Mouse (Mus musculus): ENCODE measurements around the gene Trh. TPM values are rescaled to one million over a fixed set of nuclear protein-coding genes. Genes with fewer than 3 reads are reported as not detected.

The Trh gene
- total RNA-seq, 1 experiment = 495 TPM

- no peak for TF ChIP-seq HCFC1 (IDR thresholded peaks at IDR 0.05; ENCODE audit: borderline replicate concordance, insufficient read depth, low read length)
- TF ChIP-seq CHD2 (IDR thresholded peaks at IDR 0.05; ENCODE audit: low read depth, low read length) = no peak
- no peak for TF ChIP-seq ZC3H11A (IDR thresholded peaks at IDR 0.05; ENCODE audit: borderline replicate concordance, low read depth, low read length)
- no peak for TF ChIP-seq ZNF384 (IDR thresholded peaks at IDR 0.05; ENCODE audit: low read depth, low read length)
- no peak for DNase-seq (ENCODE audit: low read depth, low spot score)
- H3K36me3 ChIP-seq (ENCODE audit: control insufficient read depth, insufficient read depth, low read length, poor library complexity, severe bottlenecking) = no peaks in the 10 kb centered on the region
- peaks cover 0 to 7% of the 10 kb centered on the region in 2 experiments; a peak in 2 of 4 replicates for H3K4me1 ChIP-seq (ENCODE audit: control insufficient read depth in 2 of 2, insufficient read depth in 2 of 2, low read length in 2 of 2, poor library complexity in 1 of 2)
- H3K9ac ChIP-seq (ENCODE audit: insufficient read depth, low read depth, low read length, poor library complexity, severe bottlenecking) = no peak overlapping the region
- no peak overlapping the region for H3K27ac ChIP-seq (ENCODE audit: insufficient read depth, low read depth, low read length, poor library complexity, severe bottlenecking)
- no peak overlapping the region for H3K4me3 ChIP-seq (ENCODE audit: insufficient read depth in 1 of 2, low read depth in 1 of 2, low read length in 2 of 2, poor library complexity in 1 of 2, severe bottlenecking in 1 of 2)
- no peaks in the 10 kb centered on the region for H3K9me3 ChIP-seq (ENCODE audit: control insufficient read depth, insufficient read depth, low read depth, low read length)
- in situ Hi-C loops (cut with MboI; ENCODE audit: low sequenced_read_pairs in 2 of 2, unreplicated experiment in 2 of 2) = no loop called here
These were observed 19.5 kb downstream of the Trh start for GRCm38 (mm10) chr6:92224981-92225380.

DNA sequence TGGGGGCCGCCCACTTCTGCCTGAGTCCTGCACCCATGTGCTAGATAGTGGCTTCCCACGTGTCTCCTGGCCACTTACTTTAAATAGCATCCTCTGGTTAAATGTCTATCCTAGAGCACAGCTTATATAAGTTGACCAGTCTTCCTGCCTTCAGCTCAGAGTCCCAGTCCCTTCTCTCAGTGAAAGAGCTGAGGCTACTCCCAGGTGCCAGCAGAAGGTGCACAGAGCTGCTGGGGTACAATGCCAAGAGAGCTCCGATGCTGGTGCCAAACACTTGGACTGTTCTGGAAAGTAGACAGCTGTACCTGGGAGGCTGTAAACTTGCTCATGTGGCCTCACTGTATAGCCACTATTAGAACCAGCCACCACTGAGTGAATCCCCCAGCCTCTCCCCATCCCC is 22.4 kb downstream of the Trh start:
- in situ Hi-C loops (cut with MboI; ENCODE audit: low sequenced_read_pairs in 2 of 2, unreplicated experiment in 2 of 2) = no loop called here
- Histone ChIP-seq H3K9me3 (ENCODE audit: control insufficient read depth, insufficient read depth, low read depth, low read length) (no peaks in the 10 kb centered on the region), H3K27ac (ENCODE audit: insufficient read depth, low read depth, low read length, poor library complexity, severe bottlenecking) (no peak overlapping the region), H3K9ac (ENCODE audit: insufficient read depth, low read depth, low read length, poor library complexity, severe bottlenecking) (no peak overlapping the region), H3K36me3 (ENCODE audit: control insufficient read depth, insufficient read depth, low read length, poor library complexity, severe bottlenecking) (no peaks in the 10 kb centered on the region), H3K4me1 (ENCODE audit: control insufficient read depth in 2 of 2, insufficient read depth in 2 of 2, low read length in 2 of 2, poor library complexity in 1 of 2) (peaks cover 0 to 5% of the 10 kb centered on the region in 2 experiments; a peak in 1 of 4 replicates), H3K4me3 (ENCODE audit: insufficient read depth in 1 of 2, low read depth in 1 of 2, low read length in 2 of 2, poor library complexity in 1 of 2, severe bottlenecking in 1 of 2) (no peak overlapping the region)
- TF ChIP-seq CHD2 (IDR thresholded peaks at IDR 0.05; ENCODE audit: low read depth, low read length) (no peak), HCFC1 (IDR thresholded peaks at IDR 0.05; ENCODE audit: borderline replicate concordance, insufficient read depth, low read length) (no peak), MAFK (IDR thresholded peaks at IDR 0.05; ENCODE audit: insufficient read depth, low read depth, low read length) (no peak), ZNF384 (IDR thresholded peaks at IDR 0.05; ENCODE audit: low read depth, low read length) (no peak)
- DNase-seq (ENCODE audit: low read depth, low spot score) = no peak

DNA sequence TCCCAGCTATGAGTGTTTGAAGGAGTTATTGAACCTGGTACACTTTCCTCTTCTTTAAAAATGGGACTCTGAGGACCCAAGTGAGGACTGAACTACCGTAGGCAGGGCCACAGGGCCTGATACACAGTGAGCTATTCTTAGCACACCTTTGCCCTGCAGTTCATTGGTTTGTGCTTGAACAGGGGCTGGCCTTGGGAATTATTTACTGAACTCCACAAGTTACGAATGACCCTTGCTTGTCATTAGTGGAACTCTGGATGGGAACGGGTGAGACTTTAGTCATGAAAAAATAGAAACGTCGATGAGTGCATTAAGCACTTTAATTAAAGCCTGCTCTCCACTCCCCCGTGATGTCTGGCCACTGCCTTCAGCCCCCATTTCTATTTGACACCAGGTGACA is 22.8 kb downstream of the Trh start:
- in situ Hi-C loops (cut with MboI; ENCODE audit: low sequenced_read_pairs in 2 of 2, unreplicated experiment in 2 of 2) = no loop called here
- no peak overlapping the region for H3K4me3 ChIP-seq (ENCODE audit: insufficient read depth in 1 of 2, low read depth in 1 of 2, low read length in 2 of 2, poor library complexity in 1 of 2, severe bottlenecking in 1 of 2)

DNA sequence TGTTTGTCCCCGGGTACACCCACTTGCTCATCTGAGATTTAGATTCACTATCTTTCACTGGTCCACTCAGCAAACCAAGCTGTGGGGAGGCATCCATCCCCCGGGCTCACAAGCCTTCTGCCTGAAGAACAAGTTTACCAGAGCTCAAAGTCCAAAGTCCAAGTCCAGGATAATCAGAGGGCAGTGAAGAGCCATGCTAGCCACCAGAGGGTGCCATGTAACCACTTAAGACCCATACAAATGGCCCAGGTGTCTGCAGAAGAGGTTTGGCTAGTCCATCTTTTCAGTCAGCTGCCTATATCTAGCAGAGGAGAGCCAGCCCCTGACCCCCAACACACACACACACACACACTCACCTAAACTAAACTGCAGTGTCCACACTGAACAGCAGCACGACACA is 25.0 kb downstream of the Trh start:
- Histone ChIP-seq H3K36me3 (ENCODE audit: control insufficient read depth, insufficient read depth, low read length, poor library complexity, severe bottlenecking) (no peaks in the 10 kb centered on the region), H3K4me1 (ENCODE audit: control insufficient read depth in 2 of 2, insufficient read depth in 2 of 2, low read length in 2 of 2, poor library complexity in 1 of 2) (peaks cover 2 to 5% of the 10 kb centered on the region in 2 experiments; a peak in 2 of 4 replicates), H3K9me3 (ENCODE audit: control insufficient read depth, insufficient read depth, low read depth, low read length) (no peaks in the 10 kb centered on the region), H3K4me3 (ENCODE audit: insufficient read depth in 1 of 2, low read depth in 1 of 2, low read length in 2 of 2, poor library complexity in 1 of 2, severe bottlenecking in 1 of 2) (no peak overlapping the region), H3K9ac (ENCODE audit: insufficient read depth, low read depth, low read length, poor library complexity, severe bottlenecking) (no peak overlapping the region), H3K27ac (ENCODE audit: insufficient read depth, low read depth, low read length, poor library complexity, severe bottlenecking) (no peak overlapping the region)
- in situ Hi-C loops (cut with MboI; ENCODE audit: low sequenced_read_pairs in 2 of 2, unreplicated experiment in 2 of 2) = loop anchor here (5.0 kb wide), 1 partner anchor 53 kb away; no protein-coding TSS in a partner anchor
- TF ChIP-seq ZC3H11A (IDR thresholded peaks at IDR 0.05; ENCODE audit: borderline replicate concordance, low read depth, low read length) (peak; percentile 97), HCFC1 (IDR thresholded peaks at IDR 0.05; ENCODE audit: borderline replicate concordance, insufficient read depth, low read length) (no peak), ZNF384 (IDR thresholded peaks at IDR 0.05; ENCODE audit: low read depth, low read length) (no peak), MAFK (IDR thresholded peaks at IDR 0.05; ENCODE audit: insufficient read depth, low read depth, low read length) (no peak), CHD2 (IDR thresholded peaks at IDR 0.05; ENCODE audit: low read depth, low read length) (no peak)
- DNase-seq (ENCODE audit: low read depth, low spot score) = peak; percentile 55

More for the DNA sequence above, 22.8 kb downstream of the Trh start:
- no peak overlapping the region for H3K27ac ChIP-seq (ENCODE audit: insufficient read depth, low read depth, low read length, poor library complexity, severe bottlenecking)
- no peak for DNase-seq (ENCODE audit: low read depth, low spot score)
- H3K9ac ChIP-seq (ENCODE audit: insufficient read depth, low read depth, low read length, poor library complexity, severe bottlenecking) = no peak overlapping the region
- no peaks in the 10 kb centered on the region for H3K9me3 ChIP-seq (ENCODE audit: control insufficient read depth, insufficient read depth, low read depth, low read length)
- peaks cover 0 to 5% of the 10 kb centered on the region in 2 experiments; a peak in 1 of 4 replicates for H3K4me1 ChIP-seq (ENCODE audit: control insufficient read depth in 2 of 2, insufficient read depth in 2 of 2, low read length in 2 of 2, poor library complexity in 1 of 2)
- no peaks in the 10 kb centered on the region for H3K36me3 ChIP-seq (ENCODE audit: control insufficient read depth, insufficient read depth, low read length, poor library complexity, severe bottlenecking)
- TF ChIP-seq ZNF384 (IDR thresholded peaks at IDR 0.05; ENCODE audit: low read depth, low read length) (no peak), CHD2 (IDR thresholded peaks at IDR 0.05; ENCODE audit: low read depth, low read length) (no peak), MAFK (IDR thresholded peaks at IDR 0.05; ENCODE audit: insufficient read depth, low read depth, low read length) (no peak), HCFC1 (IDR thresholded peaks at IDR 0.05; ENCODE audit: borderline replicate concordance, insufficient read depth, low read length) (no peak), ZC3H11A (IDR thresholded peaks at IDR 0.05; ENCODE audit: borderline replicate concordance, low read depth, low read length) (no peak)

All from ES-E14 (cell line).